Mouse (Mus musculus): ENCODE measurements at regions not wholly inside any gene's neighbourhood (a gene's known extent, or its start where the extent isn't known, plus 50 kb on each side); places are given as distances from the start of the nearest gene placed in this dataset.

DNA sequence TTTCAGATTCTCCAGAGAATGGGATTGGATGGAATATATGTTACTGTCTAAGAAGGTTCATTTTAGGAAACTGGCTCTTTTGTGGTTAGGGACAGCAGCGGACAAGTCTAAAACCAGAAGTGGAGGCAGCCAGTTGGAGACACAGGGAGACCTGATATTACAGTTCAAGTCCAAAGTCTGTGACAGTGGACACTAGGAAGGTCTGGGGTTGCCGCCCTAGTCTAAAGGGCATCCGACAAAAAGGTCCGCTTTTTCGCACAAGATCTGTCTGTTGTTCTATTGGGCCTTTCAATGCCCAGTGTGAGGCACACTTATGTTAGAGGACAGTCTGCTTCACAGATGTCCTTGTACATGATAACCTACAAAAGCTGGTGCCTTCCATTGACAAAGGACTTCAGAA, 152.9 kb upstream of the Mpped2 start:
- no peak for DNase-seq

DNA sequence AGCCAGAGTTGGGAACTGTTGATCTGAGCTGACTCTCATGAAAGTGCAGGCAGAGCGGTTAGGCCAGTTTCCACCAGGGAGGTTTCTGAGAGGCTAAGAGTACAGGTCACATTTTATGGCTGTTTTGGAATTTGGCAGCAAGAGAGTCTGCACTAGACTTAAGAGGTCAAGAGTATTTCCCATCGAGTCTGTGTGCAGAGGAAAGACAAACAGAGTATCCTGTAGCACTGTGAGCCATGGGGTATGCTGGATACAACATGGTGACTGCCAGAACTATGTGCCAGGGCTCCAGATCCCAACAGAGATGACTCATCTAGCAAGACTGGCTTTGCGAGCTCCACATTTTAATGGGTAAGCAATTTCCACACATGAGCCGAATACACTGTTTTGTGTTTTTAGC, 146.0 kb upstream of the Mpped2 start:
- peak; percentile 58 for DNase-seq

DNA sequence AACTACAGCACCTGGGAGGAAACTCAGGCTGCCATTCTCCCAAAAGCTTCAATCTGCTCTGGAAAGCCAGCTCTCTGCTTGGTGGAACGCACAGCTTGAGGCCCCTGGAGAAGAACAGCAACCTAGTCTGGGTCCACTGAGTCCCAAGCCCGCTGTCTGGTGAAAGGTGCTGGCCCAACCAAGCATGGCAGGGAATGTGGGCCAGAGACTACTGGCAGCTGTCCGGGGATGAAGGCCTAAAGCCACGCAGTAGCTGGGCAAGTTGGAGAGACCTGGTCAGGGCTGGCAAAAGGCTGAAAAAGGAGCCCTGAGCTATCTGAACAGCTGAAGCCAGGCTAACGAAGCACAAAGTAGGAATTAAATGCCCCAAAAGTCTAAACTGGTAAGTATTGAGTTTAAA, 139.4 kb upstream of the Mpped2 start:
- no peak for DNase-seq

DNA sequence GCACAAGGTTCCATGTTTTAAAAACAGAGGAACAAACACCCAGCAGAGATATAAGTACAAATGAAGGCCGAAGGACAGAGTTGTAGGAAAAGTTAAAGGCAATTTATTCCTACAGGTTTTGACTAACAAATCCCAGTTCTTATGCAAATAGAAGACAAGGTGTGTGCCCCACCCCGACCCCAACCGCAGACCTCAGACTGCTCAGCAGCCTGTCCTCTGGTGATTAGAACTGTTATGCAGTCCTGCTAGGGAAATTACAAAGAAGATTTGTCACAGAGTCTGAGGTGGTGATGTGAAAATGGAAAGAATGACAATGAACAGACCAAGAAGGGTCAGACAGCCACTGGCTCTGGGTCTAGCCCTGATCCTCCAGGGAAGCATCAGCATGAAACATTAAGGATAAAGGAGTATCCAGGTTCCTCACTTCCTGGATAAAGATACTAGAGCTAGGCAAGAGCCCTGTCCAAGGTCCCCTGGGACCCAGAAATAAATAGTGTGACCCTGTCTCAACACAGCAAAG, 131.4 kb upstream of the Mpped2 start:
- DNase-seq, result no peak

DNA sequence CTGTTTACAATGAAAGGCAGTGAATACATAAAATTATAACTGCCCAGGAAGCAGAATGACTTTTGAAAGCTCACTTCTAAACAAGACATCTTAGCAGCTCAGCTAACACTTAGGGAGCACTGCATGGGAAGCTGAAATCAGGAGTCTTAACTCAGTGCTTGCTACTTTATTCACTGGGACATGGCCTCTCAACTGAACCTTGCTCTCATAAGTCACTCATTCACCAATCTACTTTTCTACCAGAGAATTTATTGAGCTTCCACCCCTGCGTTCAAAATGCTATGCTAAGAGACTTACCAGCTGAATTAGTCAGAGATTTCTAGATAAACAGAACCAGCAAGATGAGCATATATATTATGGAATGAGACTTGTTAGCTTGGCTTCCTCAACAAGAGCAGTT, 122.8 kb upstream of the Mpped2 start:
- DNase-seq, result no peak

DNA sequence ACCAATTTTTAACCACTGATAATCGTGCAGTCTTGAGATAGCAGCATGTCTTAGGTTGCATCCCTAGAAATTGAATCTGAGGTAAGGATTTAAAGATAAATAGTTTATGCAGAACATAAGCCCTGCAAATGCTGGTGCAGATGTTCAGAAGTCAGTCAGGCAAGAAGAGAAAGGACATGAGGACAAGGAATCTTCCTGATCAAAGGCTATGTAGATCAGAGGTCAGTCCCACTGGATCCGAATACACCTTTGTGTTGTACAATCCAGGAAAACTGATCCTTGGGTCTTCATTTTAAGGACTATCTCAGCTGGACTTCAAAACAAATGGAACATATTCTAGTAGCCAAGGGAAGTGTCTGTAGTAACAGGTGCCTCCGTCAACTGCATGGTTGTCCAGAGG, 121.7 kb upstream of the Mpped2 start:
- no peak for DNase-seq

DNA sequence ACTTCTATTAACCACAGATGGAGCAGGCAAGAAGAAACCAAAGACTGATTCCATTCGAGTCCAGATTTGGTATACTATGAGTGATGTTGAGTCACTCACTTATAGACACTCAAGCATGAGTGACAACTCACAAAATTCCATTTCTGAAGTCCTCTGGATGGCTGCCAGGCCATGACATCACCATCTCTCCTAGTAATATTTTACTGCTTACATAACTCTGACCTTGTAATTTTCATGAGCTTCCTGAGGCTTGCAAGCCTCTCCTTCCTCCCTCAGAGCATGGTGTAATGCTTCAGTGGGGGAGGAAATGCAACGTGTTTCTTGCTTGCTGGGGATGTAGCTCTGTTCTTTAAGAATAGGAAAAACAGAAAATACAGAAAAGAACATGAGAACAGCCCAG, 121.2 kb upstream of the Mpped2 start:
- no peak for DNase-seq

DNA sequence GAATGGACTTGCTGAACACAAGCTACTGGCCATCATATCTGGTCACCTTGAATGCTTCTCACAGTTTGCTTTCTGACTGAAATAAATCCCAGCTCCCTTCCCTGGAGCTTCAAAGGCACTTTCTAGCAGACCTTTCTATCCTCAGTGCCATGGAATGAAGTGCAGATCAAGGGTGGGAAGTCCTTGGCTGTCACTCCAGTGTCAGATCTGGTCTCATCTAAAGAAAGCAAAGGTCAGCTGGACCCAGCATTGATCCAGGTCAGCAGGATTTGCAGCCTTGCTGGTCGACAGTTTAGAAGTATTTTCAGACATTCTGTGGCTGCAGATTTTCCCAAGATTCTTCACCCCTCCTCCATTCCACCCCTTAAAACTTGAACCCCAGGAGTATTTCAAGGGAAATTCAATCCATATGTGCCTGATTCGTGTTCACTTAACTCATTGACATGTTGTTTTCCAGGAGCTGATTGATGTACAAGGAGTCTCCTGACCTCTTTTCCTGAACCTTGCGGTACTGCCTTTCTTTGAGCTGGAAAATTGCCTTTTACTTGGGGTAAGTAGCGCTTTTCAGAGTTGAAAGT, 116.2 kb upstream of the Mpped2 start:
- DNase-seq, result no peak

DNA sequence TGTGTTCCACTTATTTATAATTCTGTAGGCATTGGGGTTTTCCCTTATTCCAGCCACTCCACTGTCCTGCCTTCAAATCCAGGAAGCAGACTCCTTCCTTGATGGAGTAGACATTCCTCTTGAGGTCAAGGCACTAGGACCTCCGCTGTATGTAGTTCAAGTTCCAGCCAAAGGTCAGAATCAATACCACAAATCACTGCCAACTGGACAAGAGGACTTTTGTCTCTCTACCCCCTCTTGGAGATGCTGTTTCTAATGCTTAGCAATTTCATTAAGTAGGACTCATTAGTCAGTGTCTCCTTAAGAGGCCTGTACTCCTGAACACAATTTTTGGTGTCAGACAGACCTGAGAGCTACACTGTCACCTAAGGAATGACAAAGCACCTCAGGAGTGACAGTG, 115.0 kb upstream of the Mpped2 start:
- DNase-seq, result no peak

DNA sequence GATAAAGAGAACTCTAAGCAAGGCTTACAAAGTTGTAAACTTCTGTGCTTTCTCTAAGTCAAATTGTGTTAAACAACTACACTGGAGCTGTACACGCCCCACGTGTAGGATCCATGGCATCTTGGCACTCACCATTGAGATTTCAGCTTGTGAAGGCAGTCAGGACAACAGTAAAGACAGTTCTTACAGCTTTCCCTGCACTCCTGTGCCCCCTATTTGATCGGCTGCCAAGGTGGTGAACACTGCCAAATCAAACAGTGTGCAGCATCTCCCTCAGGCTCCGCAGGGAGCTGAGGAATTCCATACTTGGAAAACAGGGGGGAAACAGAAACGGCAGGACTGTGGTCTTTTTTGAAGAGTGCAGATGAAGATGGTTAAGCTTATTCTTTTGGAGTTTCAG, 112.4 kb upstream of the Mpped2 start:
- no peak for DNase-seq

DNA sequence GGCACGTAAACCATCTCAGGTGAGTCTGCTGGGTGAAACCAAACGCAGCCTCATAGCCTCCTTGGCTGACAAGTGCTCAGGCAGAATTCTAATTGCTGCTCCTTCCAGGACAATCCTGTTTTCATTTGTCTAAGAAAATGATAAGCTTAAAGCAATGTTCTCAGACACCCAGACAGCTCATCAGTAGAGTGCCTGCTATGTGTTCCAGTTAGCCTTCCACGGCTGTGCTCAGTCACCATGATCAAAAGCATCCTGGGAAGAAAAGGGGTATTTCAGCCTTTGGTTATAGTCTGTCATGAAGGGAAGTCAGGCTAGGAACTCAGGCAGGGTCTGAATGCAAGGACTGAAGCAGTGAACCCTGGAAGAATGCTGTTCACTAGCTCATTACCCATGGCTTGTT, 71.8 kb upstream of the Mpped2 start:
- DNase-seq, result no peak

DNA sequence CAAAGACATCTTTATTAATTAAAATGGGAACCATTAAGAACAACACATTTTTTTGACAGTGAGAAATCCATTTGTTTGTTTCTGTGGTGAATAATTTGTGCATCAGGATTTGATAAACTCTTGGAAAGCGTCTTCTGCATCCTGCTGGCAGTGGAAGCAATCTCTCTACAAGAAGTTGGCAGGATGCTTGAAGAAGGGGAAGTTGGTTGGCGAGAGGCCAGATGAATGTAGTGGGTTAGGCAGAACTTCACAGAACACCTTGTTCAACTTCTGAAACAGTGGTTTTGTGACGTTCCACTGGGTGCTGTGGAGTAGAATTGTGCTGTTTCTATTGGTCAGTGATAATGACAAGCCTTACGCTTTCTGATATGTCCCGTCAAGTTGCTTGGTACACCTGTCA, 70.7 kb upstream of the Mpped2 start:
- no peak for DNase-seq

DNA sequence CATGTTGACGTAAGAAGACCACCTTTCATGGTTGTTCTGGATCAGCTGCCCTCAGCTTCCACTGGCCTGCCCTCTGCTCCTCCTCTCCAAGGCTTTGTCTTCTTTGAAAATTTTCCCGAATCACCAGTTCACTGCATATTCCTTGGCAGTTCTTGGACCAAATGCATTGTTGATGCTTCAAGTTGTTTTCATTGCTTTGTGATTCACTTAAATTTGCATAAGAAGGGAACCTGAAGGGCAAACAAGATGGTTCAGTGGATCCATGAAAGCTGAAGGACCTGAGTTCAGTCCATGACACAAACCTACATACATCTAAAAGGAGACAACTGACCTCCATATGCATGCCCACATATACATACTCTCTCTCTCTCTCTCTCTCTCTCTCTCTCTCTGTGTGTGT, 69.4 kb upstream of the Mpped2 start:
- no peak for DNase-seq

DNA sequence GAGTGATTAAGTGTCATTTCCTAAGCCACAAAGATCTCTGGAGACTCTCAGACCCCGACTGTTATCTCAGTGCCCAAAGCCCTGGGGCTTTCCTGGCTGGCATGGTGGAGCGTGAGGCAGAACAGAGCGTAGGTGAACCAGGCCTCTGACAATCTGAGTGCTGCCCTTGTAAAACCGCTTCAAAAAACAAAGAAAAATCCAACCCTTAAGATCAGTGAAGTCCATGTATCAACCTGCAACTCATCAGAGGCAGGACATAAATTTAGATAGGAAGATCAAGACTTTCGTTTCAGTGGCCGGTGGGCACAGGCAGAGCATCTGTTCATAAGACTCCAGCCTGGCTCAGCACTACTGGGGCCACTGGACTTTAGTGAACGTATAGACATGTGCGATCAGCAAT, 61.1 kb upstream of the Mpped2 start:
- DNase-seq, result no peak

All from gastrocnemius, postnatal 25 days (tissue).